Mouse (Mus musculus): ENCODE data around the gene Gm32742. TPM values are rescaled to one million over a fixed set of nuclear protein-coding genes. Genes with fewer than 3 reads are reported as not detected.

Gene Gm32742
- total RNA-seq, 1 experiment = under 0.01 TPM

GRCm38 (mm10) chr9:51174890-51175464 lies 9.7 kb upstream of the Gm32742 start:
- no peak overlapping the region for H3K27ac ChIP-seq (ENCODE audit: insufficient read depth, low read depth, low read length, poor library complexity, severe bottlenecking)
- no peak for DNase-seq (ENCODE audit: low read depth, low spot score)
- H3K9me3 ChIP-seq (ENCODE audit: control insufficient read depth, insufficient read depth, low read depth, low read length) = no peaks in the 10 kb centered on the region
- in situ Hi-C loops (cut with MboI; ENCODE audit: low sequenced_read_pairs in 2 of 2, unreplicated experiment in 2 of 2) = loop anchor here in 1 of 2 experiments (10.0 kb wide), 1 partner anchor 120 kb away; no protein-coding TSS in a partner anchor
- H3K9ac ChIP-seq (ENCODE audit: insufficient read depth, low read depth, low read length, poor library complexity, severe bottlenecking) = no peak overlapping the region
- H3K36me3 ChIP-seq (ENCODE audit: control insufficient read depth, insufficient read depth, low read length, poor library complexity, severe bottlenecking) = no peaks in the 10 kb centered on the region
- H3K4me1 ChIP-seq (ENCODE audit: control insufficient read depth in 2 of 2, insufficient read depth in 2 of 2, low read length in 2 of 2, poor library complexity in 1 of 2) = no peaks in the 10 kb centered on the region
- TF ChIP-seq ZNF384 (IDR thresholded peaks at IDR 0.05; ENCODE audit: low read depth, low read length) (no peak), CHD2 (IDR thresholded peaks at IDR 0.05; ENCODE audit: low read depth, low read length) (no peak), MAFK (IDR thresholded peaks at IDR 0.05; ENCODE audit: insufficient read depth, low read depth, low read length) (no peak), ZC3H11A (IDR thresholded peaks at IDR 0.05; ENCODE audit: borderline replicate concordance, low read depth, low read length) (no peak), HCFC1 (IDR thresholded peaks at IDR 0.05; ENCODE audit: borderline replicate concordance, insufficient read depth, low read length) (no peak)
- H3K4me3 ChIP-seq (ENCODE audit: insufficient read depth in 1 of 2, low read depth in 1 of 2, low read length in 2 of 2, poor library complexity in 1 of 2, severe bottlenecking in 1 of 2) = no peak overlapping the region

DNA sequence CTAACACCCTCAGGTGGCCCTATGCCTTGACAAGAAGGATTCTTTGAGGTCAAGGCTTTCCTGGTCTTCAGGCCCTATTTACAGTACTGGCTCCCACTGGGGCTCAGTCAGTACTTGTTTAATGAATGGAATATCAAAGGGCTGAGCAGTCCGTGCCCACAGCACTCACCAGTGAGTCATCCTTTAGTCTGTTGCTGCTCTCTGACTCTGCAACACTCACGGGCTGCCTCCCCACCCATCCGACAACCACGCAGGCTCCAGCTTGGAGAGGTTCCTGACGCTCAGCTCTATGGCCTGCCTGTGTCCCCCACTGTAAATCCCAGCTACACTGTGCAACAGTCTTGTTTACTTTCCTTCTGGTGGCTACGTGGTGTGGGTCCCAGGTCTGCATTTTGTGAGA lies 5.0 kb upstream of the Gm32742 start:
- in situ Hi-C loops (cut with MboI; ENCODE audit: low sequenced_read_pairs in 2 of 2, unreplicated experiment in 2 of 2) = loop anchor here in 1 of 2 experiments (10.0 kb wide), 1 partner anchor 125 kb away; no protein-coding TSS in a partner anchor
- TF ChIP-seq CHD2 (IDR thresholded peaks at IDR 0.05; ENCODE audit: low read depth, low read length) (no peak), ZNF384 (IDR thresholded peaks at IDR 0.05; ENCODE audit: low read depth, low read length) (no peak), ZC3H11A (IDR thresholded peaks at IDR 0.05; ENCODE audit: borderline replicate concordance, low read depth, low read length) (no peak), MAFK (IDR thresholded peaks at IDR 0.05; ENCODE audit: insufficient read depth, low read depth, low read length) (no peak), HCFC1 (IDR thresholded peaks at IDR 0.05; ENCODE audit: borderline replicate concordance, insufficient read depth, low read length) (no peak)
- Histone ChIP-seq H3K4me1 (ENCODE audit: control insufficient read depth in 2 of 2, insufficient read depth in 2 of 2, low read length in 2 of 2, poor library complexity in 1 of 2) (no peaks in the 10 kb centered on the region), H3K36me3 (ENCODE audit: control insufficient read depth, insufficient read depth, low read length, poor library complexity, severe bottlenecking) (no peaks in the 10 kb centered on the region), H3K4me3 (ENCODE audit: insufficient read depth in 1 of 2, low read depth in 1 of 2, low read length in 2 of 2, poor library complexity in 1 of 2, severe bottlenecking in 1 of 2) (no peak overlapping the region), H3K9me3 (ENCODE audit: control insufficient read depth, insufficient read depth, low read depth, low read length) (no peaks in the 10 kb centered on the region), H3K27ac (ENCODE audit: insufficient read depth, low read depth, low read length, poor library complexity, severe bottlenecking) (no peak overlapping the region), H3K9ac (ENCODE audit: insufficient read depth, low read depth, low read length, poor library complexity, severe bottlenecking) (no peak overlapping the region)
- DNase-seq (ENCODE audit: low read depth, low spot score) = no peak

- DNase-seq (ENCODE audit: low read depth, low spot score) = no peak
- Histone ChIP-seq H3K36me3 (ENCODE audit: control insufficient read depth, insufficient read depth, low read length, poor library complexity, severe bottlenecking) (no peaks in the 10 kb centered on the region), H3K9ac (ENCODE audit: insufficient read depth, low read depth, low read length, poor library complexity, severe bottlenecking) (no peak overlapping the region), H3K4me3 (ENCODE audit: insufficient read depth in 1 of 2, low read depth in 1 of 2, low read length in 2 of 2, poor library complexity in 1 of 2, severe bottlenecking in 1 of 2) (no peak overlapping the region), H3K27ac (ENCODE audit: insufficient read depth, low read depth, low read length, poor library complexity, severe bottlenecking) (no peak overlapping the region), H3K9me3 (ENCODE audit: control insufficient read depth, insufficient read depth, low read depth, low read length) (no peaks in the 10 kb centered on the region), H3K4me1 (ENCODE audit: control insufficient read depth in 2 of 2, insufficient read depth in 2 of 2, low read length in 2 of 2, poor library complexity in 1 of 2) (no peaks in the 10 kb centered on the region)
- in situ Hi-C loops (cut with MboI; ENCODE audit: low sequenced_read_pairs in 2 of 2, unreplicated experiment in 2 of 2) = no loop called here
- TF ChIP-seq HCFC1 (IDR thresholded peaks at IDR 0.05; ENCODE audit: borderline replicate concordance, insufficient read depth, low read length) = no peak
- no peak for TF ChIP-seq MAFK (IDR thresholded peaks at IDR 0.05; ENCODE audit: insufficient read depth, low read depth, low read length)
- no peak for TF ChIP-seq CHD2 (IDR thresholded peaks at IDR 0.05; ENCODE audit: low read depth, low read length)
- TF ChIP-seq ZNF384 (IDR thresholded peaks at IDR 0.05; ENCODE audit: low read depth, low read length) = no peak
- TF ChIP-seq ZC3H11A (IDR thresholded peaks at IDR 0.05; ENCODE audit: borderline replicate concordance, low read depth, low read length) = no peak
Observed at GRCm38 (mm10) chr9:51169133-51169532, 3.8 kb upstream of the Gm32742 start.

GRCm38 (mm10) chr9:51168698-51169097 lies 3.4 kb upstream of the Gm32742 start:
- no peak for TF ChIP-seq CHD2 (IDR thresholded peaks at IDR 0.05; ENCODE audit: low read depth, low read length)
- TF ChIP-seq HCFC1 (IDR thresholded peaks at IDR 0.05; ENCODE audit: borderline replicate concordance, insufficient read depth, low read length) = no peak
- no peak for TF ChIP-seq ZNF384 (IDR thresholded peaks at IDR 0.05; ENCODE audit: low read depth, low read length)
- TF ChIP-seq MAFK (IDR thresholded peaks at IDR 0.05; ENCODE audit: insufficient read depth, low read depth, low read length) = no peak
- TF ChIP-seq ZC3H11A (IDR thresholded peaks at IDR 0.05; ENCODE audit: borderline replicate concordance, low read depth, low read length) = no peak
- Histone ChIP-seq H3K9ac (ENCODE audit: insufficient read depth, low read depth, low read length, poor library complexity, severe bottlenecking) (no peak overlapping the region), H3K4me3 (ENCODE audit: insufficient read depth in 1 of 2, low read depth in 1 of 2, low read length in 2 of 2, poor library complexity in 1 of 2, severe bottlenecking in 1 of 2) (no peak overlapping the region), H3K9me3 (ENCODE audit: control insufficient read depth, insufficient read depth, low read depth, low read length) (no peaks in the 10 kb centered on the region), H3K36me3 (ENCODE audit: control insufficient read depth, insufficient read depth, low read length, poor library complexity, severe bottlenecking) (no peaks in the 10 kb centered on the region), H3K27ac (ENCODE audit: insufficient read depth, low read depth, low read length, poor library complexity, severe bottlenecking) (no peak overlapping the region), H3K4me1 (ENCODE audit: control insufficient read depth in 2 of 2, insufficient read depth in 2 of 2, low read length in 2 of 2, poor library complexity in 1 of 2) (no peaks in the 10 kb centered on the region)
- no peak for DNase-seq (ENCODE audit: low read depth, low spot score)
- in situ Hi-C loops (cut with MboI; ENCODE audit: low sequenced_read_pairs in 2 of 2, unreplicated experiment in 2 of 2) = no loop called here

All from ES-E14 (cell line).